Mouse (Mus musculus) erythroblast, embryonic 14.5 days (primary cell): ENCODE results near the gene Rce1.

Experiments
- GATA1 ChIP-seq: IDR thresholded peaks from 2 replicates; pipeline ENCODE4 v1.6.1; 2012; ENCODE audit warnings: low read length, inconsistent platforms, mixed read lengths
- TAL1 ChIP-seq: IDR thresholded peaks from 3 replicates; pipeline ENCODE4 v1.6.1; 2012; ENCODE audit warnings: low read length, inconsistent platforms, mixed read lengths

DNA sequence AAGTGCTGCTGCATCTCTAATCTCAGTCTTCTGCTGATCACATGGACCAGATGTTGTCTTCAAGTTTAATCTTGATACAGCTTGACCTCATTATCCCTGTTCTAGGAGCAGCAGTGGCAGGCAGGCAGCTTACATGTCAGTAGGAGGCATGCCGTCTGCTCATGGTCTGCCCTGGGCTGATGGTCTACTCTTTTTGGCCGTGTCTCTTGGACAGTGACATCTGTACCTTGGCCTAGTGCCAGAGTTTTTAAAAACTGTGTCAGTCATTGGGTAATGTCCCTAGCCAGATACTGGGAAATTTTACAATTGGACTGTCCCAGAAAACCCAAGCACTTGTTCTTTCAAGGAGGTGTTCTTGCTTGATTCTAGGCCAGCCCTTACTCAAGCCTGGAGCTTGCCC, 46.6 kb downstream of the Rce1 start:
- TF ChIP-seq TAL1 (no peak), GATA1 (no peak)
